Mouse (Mus musculus): ENCODE measurements around the gene Kif26b. TPM values are rescaled to one million over a fixed set of nuclear protein-coding genes. Genes with fewer than 3 reads are reported as not detected.

Kif26b gene
- polyA plus RNA-seq, 1 experiment from 2014 or later = 2.7 TPM

GRCm38 (mm10) chr1:178748617-178749016 is 219.7 kb downstream of the Kif26b start:
- WGBS = 88% methylated on average over 1 of the region's 1 CpGs
- no peaks in the 10 kb centered on the region for H3K36me3 ChIP-seq (ENCODE audit: control insufficient read depth, insufficient read depth, low read length)
- no peak overlapping the region for H3K9ac ChIP-seq (ENCODE audit: low read length)
- no peak overlapping the region for H3K4me3 ChIP-seq (ENCODE audit: low read depth, low read length)
- no peak overlapping the region for H3K4me2 ChIP-seq (ENCODE audit: low read length)
- H3K27ac ChIP-seq (ENCODE audit: low read depth, low read length) = no peak overlapping the region
- no peak for DNase-seq (ENCODE audit: low spot score)
- H3K4me1 ChIP-seq (ENCODE audit: control insufficient read depth, insufficient read depth, low read length) = peaks cover 9% of the 10 kb centered on the region
- ATAC-seq = no peak
- H3K27me3 ChIP-seq (replicated peaks; ENCODE audit: control insufficient read depth, insufficient read depth, low read length) = no peaks in the 10 kb centered on the region
- H3K9me3 ChIP-seq (replicated peaks; ENCODE audit: control insufficient read depth, low read length) = 0 out of 2 replicates have a peak, but pooled peaks cover 2% of the 10 kb centered on the region

DNA sequence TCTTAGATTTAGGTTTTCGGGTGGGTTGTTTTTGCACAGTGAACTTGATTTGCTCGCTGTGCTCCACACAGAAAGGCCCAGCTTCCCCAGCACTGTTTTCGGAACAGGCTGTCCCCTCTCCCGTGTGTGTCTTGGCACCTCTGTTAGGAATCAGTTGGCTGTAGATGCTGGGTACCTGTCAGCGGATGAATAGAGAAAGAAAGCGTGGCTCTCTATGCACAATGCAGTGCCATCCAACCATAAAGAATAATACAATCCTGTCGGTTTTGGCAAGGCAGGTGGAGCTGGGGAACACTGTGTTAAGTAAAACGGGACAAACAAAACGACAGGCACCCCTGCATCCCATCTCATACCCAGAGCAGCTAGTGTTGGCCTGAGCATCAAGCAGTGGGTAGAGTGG is 220.9 kb downstream of the Kif26b start:
- WGBS = 63% methylated on average over 9 of the region's 9 CpGs
- Histone ChIP-seq H3K27ac (ENCODE audit: low read depth, low read length) (no peak overlapping the region), H3K9me3 (replicated peaks; ENCODE audit: control insufficient read depth, low read length) (0 out of 2 replicates have a peak, but pooled peaks cover 2% of the 10 kb centered on the region), H3K4me1 (ENCODE audit: control insufficient read depth, insufficient read depth, low read length) (peaks cover 9% of the 10 kb centered on the region), H3K27me3 (replicated peaks; ENCODE audit: control insufficient read depth, insufficient read depth, low read length) (no peaks in the 10 kb centered on the region), H3K36me3 (ENCODE audit: control insufficient read depth, insufficient read depth, low read length) (no peaks in the 10 kb centered on the region), H3K4me3 (ENCODE audit: low read depth, low read length) (no peak overlapping the region), H3K4me2 (ENCODE audit: low read length) (no peak overlapping the region), H3K9ac (ENCODE audit: low read length) (no peak overlapping the region)
- DNase-seq (ENCODE audit: low spot score) (no peak), ATAC-seq (no peak)

GRCm38 (mm10) chr1:178758441-178758840 is 229.5 kb downstream of the Kif26b start:
- Histone ChIP-seq H3K27ac (ENCODE audit: low read depth, low read length) (no peak overlapping the region), H3K9ac (ENCODE audit: low read length) (no peak overlapping the region), H3K4me2 (ENCODE audit: low read length) (no peak overlapping the region), H3K36me3 (ENCODE audit: control insufficient read depth, insufficient read depth, low read length) (no peaks in the 10 kb centered on the region), H3K4me3 (ENCODE audit: low read depth, low read length) (no peak overlapping the region), H3K9me3 (replicated peaks; ENCODE audit: control insufficient read depth, low read length) (no peaks in the 10 kb centered on the region), H3K27me3 (replicated peaks; ENCODE audit: control insufficient read depth, insufficient read depth, low read length) (no peaks in the 10 kb centered on the region), H3K4me1 (ENCODE audit: control insufficient read depth, insufficient read depth, low read length) (no peaks in the 10 kb centered on the region)
- 44% methylated on average over 3 of the region's 3 CpGs for WGBS
- ATAC-seq (no peak), DNase-seq (ENCODE audit: low spot score) (no peak)

GRCm38 (mm10) chr1:178762125-178762741 is 233.3 kb downstream of the Kif26b start:
- Histone ChIP-seq H3K27ac (ENCODE audit: low read depth, low read length) (no peak overlapping the region), H3K4me3 (ENCODE audit: low read depth, low read length) (no peak overlapping the region), H3K9ac (ENCODE audit: low read length) (no peak overlapping the region), H3K4me2 (ENCODE audit: low read length) (no peak overlapping the region), H3K9me3 (replicated peaks; ENCODE audit: control insufficient read depth, low read length) (no peaks in the 10 kb centered on the region), H3K27me3 (replicated peaks; ENCODE audit: control insufficient read depth, insufficient read depth, low read length) (no peaks in the 10 kb centered on the region), H3K4me1 (ENCODE audit: control insufficient read depth, insufficient read depth, low read length) (no peaks in the 10 kb centered on the region), H3K36me3 (ENCODE audit: control insufficient read depth, insufficient read depth, low read length) (no peaks in the 10 kb centered on the region)
- 88% methylated on average over 3 of the region's 3 CpGs for WGBS
- DNase-seq (ENCODE audit: low spot score) (no peak), ATAC-seq (no peak)

GRCm38 (mm10) chr1:178764914-178765313 is 236.0 kb downstream of the Kif26b start:
- H3K4me2 ChIP-seq (ENCODE audit: low read length) = no peak overlapping the region
- H3K4me1 ChIP-seq (ENCODE audit: control insufficient read depth, insufficient read depth, low read length) = no peaks in the 10 kb centered on the region
- no peak overlapping the region for H3K27ac ChIP-seq (ENCODE audit: low read depth, low read length)
- DNase-seq (ENCODE audit: low spot score) (no peak), ATAC-seq (no peak)
- H3K9me3 ChIP-seq (replicated peaks; ENCODE audit: control insufficient read depth, low read length) = no peaks in the 10 kb centered on the region
- no peak overlapping the region for H3K9ac ChIP-seq (ENCODE audit: low read length)
- 70% methylated on average over 4 of the region's 4 CpGs for WGBS
- no peaks in the 10 kb centered on the region for H3K27me3 ChIP-seq (replicated peaks; ENCODE audit: control insufficient read depth, insufficient read depth, low read length)
- no peak overlapping the region for H3K4me3 ChIP-seq (ENCODE audit: low read depth, low read length)
- H3K36me3 ChIP-seq (ENCODE audit: control insufficient read depth, insufficient read depth, low read length) = no peaks in the 10 kb centered on the region

DNA sequence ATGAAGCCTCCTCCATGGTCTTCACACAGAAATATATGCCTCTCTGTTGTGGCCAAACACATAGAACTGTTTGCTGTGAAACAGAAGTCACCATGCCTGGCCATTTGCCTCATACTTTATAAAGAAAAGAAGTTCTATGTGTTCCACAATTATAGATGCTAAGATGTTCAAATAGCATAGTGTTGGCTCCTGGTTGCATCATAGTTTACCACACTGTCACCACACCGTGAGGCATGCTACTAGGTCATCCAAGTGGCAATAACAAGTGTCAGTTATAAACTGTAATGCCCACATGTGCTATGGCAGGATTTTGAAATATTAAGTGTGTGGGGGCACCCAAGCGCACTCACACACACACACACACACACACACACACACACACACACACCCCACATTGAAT is 236.7 kb downstream of the Kif26b start:
- Histone ChIP-seq H3K9ac (ENCODE audit: low read length) (no peak overlapping the region), H3K4me1 (ENCODE audit: control insufficient read depth, insufficient read depth, low read length) (no peaks in the 10 kb centered on the region), H3K27me3 (replicated peaks; ENCODE audit: control insufficient read depth, insufficient read depth, low read length) (no peaks in the 10 kb centered on the region), H3K36me3 (ENCODE audit: control insufficient read depth, insufficient read depth, low read length) (no peaks in the 10 kb centered on the region), H3K27ac (ENCODE audit: low read depth, low read length) (no peak overlapping the region), H3K9me3 (replicated peaks; ENCODE audit: control insufficient read depth, low read length) (no peaks in the 10 kb centered on the region), H3K4me3 (ENCODE audit: low read depth, low read length) (no peak overlapping the region), H3K4me2 (ENCODE audit: low read length) (no peak overlapping the region)
- no peak for DNase-seq (ENCODE audit: low spot score)
- no peak for ATAC-seq
- WGBS = 77% methylated on average over 2 of the region's 2 CpGs

GRCm38 (mm10) chr1:178768976-178769375 is 240.1 kb downstream of the Kif26b start:
- H3K4me3 ChIP-seq (ENCODE audit: low read depth, low read length) = no peak overlapping the region
- H3K36me3 ChIP-seq (ENCODE audit: control insufficient read depth, insufficient read depth, low read length) = no peaks in the 10 kb centered on the region
- no peak for ATAC-seq
- H3K9ac ChIP-seq (ENCODE audit: low read length) = no peak overlapping the region
- H3K4me2 ChIP-seq (ENCODE audit: low read length) = no peak overlapping the region
- WGBS = 88% methylated on average over 4 of the region's 4 CpGs
- H3K9me3 ChIP-seq (replicated peaks; ENCODE audit: control insufficient read depth, low read length) = no peaks in the 10 kb centered on the region
- no peak overlapping the region for H3K27ac ChIP-seq (ENCODE audit: low read depth, low read length)
- no peaks in the 10 kb centered on the region for H3K27me3 ChIP-seq (replicated peaks; ENCODE audit: control insufficient read depth, insufficient read depth, low read length)
- no peaks in the 10 kb centered on the region for H3K4me1 ChIP-seq (ENCODE audit: control insufficient read depth, insufficient read depth, low read length)
- no peak for DNase-seq (ENCODE audit: low spot score)

- Histone ChIP-seq H3K36me3 (ENCODE audit: control insufficient read depth, insufficient read depth, low read length) (no peaks in the 10 kb centered on the region), H3K4me1 (ENCODE audit: control insufficient read depth, insufficient read depth, low read length) (no peaks in the 10 kb centered on the region), H3K27ac (ENCODE audit: low read depth, low read length) (no peak overlapping the region), H3K4me2 (ENCODE audit: low read length) (no peak overlapping the region), H3K27me3 (replicated peaks; ENCODE audit: control insufficient read depth, insufficient read depth, low read length) (no peaks in the 10 kb centered on the region), H3K9me3 (replicated peaks; ENCODE audit: control insufficient read depth, low read length) (no peaks in the 10 kb centered on the region), H3K9ac (ENCODE audit: low read length) (no peak overlapping the region), H3K4me3 (ENCODE audit: low read depth, low read length) (no peak overlapping the region)
- DNase-seq (ENCODE audit: low spot score) = no peak
- WGBS = 89% methylated on average over 6 of the region's 6 CpGs
- ATAC-seq = no peak
These were observed 241.1 kb downstream of the Kif26b start for GRCm38 (mm10) chr1:178769988-178770387.

DNA sequence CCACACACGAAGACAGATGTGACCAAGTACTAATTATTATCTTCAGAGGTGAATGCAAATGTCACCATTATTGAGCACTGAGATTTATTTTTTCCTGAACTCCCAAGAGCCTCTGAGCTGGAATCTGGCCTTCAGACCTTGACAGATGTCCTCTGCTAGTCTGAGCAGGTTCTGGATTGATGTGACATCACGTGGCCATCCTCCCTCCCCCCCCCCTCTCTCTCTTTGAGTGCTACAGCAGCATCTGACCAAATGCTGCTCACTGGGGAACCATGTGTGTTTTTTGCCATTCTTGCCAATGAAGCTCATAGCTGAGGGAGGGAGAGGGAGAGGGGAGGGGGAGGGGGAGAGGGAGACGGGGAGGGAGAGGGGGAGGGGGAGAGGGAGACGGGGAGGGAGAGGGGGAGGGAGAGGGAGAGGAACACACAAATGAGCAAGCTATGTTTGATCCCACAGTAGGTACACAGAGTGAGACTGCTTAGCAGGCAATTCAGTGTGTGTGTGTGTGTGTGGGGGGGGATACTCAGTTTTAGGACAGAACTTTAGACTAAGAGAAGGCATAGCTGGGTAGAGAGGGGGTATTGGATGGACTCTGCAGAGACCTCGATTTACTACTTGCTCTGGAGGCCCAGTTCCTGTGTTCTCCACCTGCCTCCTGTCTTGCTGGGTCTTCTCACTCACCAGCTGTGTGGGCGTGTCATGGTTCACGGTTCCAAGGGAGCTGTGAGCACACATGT is 241.9 kb downstream of the Kif26b start:
- Histone ChIP-seq H3K4me3 (ENCODE audit: low read depth, low read length) (no peak overlapping the region), H3K9ac (ENCODE audit: low read length) (no peak overlapping the region), H3K27ac (ENCODE audit: low read depth, low read length) (no peak overlapping the region), H3K27me3 (replicated peaks; ENCODE audit: control insufficient read depth, insufficient read depth, low read length) (no peaks in the 10 kb centered on the region), H3K4me2 (ENCODE audit: low read length) (no peak overlapping the region), H3K9me3 (replicated peaks; ENCODE audit: control insufficient read depth, low read length) (no peaks in the 10 kb centered on the region), H3K4me1 (ENCODE audit: control insufficient read depth, insufficient read depth, low read length) (no peaks in the 10 kb centered on the region), H3K36me3 (ENCODE audit: control insufficient read depth, insufficient read depth, low read length) (no peaks in the 10 kb centered on the region)
- ATAC-seq (no peak), DNase-seq (ENCODE audit: low spot score) (peak; percentile 59)
- 84% methylated on average over 5 of the region's 7 CpGs for WGBS

All from forebrain, embryonic 14.5 days (tissue).